Mouse (Mus musculus): Measurements from ENCODE around the gene Slc25a13. TPM values are rescaled to one million over a fixed set of nuclear protein-coding genes. Genes with fewer than 3 reads are reported as not detected.

Gene Slc25a13
- polyA plus RNA-seq, 1 experiment from 2014 or later = 55.2 TPM

DNA sequence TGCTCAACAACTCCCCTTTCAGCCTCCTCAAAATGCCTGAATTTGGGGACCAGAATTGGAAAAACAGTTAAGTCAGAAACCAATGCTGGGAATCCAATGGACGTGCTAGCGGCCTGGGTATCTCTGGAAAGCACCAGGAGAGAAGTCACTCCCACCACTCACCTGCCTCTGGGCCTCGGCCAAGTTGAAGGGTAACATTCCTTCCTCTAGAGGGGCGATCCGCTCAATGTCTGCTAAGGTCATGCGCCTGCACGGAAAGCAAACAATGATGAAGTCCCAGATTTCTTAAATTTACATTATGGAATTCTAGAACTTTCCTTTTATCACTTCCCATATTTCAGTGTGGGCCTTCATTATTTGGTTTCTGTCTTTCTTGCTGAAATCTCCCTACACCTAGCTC, 103.2 kb downstream of the Slc25a13 start:
- Histone ChIP-seq H3K4me3 (replicated peaks; ENCODE audit: low read depth, low read length) (no peak overlapping the region), H3K4me2 (ENCODE audit: low read length) (no peak overlapping the region), H3K36me3 (ENCODE audit: insufficient read depth, low read length) (0 out of 2 replicates have a peak, but pooled peaks cover 3% of the 10 kb centered on the region), H3K9me3 (replicated peaks; ENCODE audit: low read length) (no peaks in the 10 kb centered on the region), H3K9ac (ENCODE audit: low read depth, low read length) (no peak overlapping the region), H3K27ac (no peak overlapping the region), H3K27me3 (ENCODE audit: insufficient read depth, low read length) (no peaks in the 10 kb centered on the region), H3K4me1 (replicated peaks; ENCODE audit: insufficient read depth, low read length) (no peaks in the 10 kb centered on the region)
- TF ChIP-seq CTCF (IDR thresholded peaks at IDR 0.05; ENCODE audit: low read depth) = 0 out of 2 replicates have a peak, but pooled peaks have one; percentile 16
- 91% methylated on average over 7 of the region's 7 CpGs for WGBS
- ATAC-seq (replicated peaks; ENCODE audit: low FRiP score, low read depth) (no peak), DNase-seq (ENCODE audit: low spot score) (no peak)

- Histone ChIP-seq H3K27me3 (ENCODE audit: insufficient read depth, low read length) (no peaks in the 10 kb centered on the region), H3K4me1 (replicated peaks; ENCODE audit: insufficient read depth, low read length) (no peaks in the 10 kb centered on the region), H3K9me3 (replicated peaks; ENCODE audit: low read length) (no peaks in the 10 kb centered on the region), H3K4me2 (ENCODE audit: low read length) (no peak overlapping the region), H3K4me3 (replicated peaks; ENCODE audit: low read depth, low read length) (no peak overlapping the region), H3K9ac (ENCODE audit: low read depth, low read length) (no peak overlapping the region), H3K27ac (no peak overlapping the region), H3K36me3 (ENCODE audit: insufficient read depth, low read length) (0 out of 2 replicates have a peak, but pooled peaks cover 3% of the 10 kb centered on the region)
- TF ChIP-seq CTCF (IDR thresholded peaks at IDR 0.05; ENCODE audit: low read depth) = no peak
- DNase-seq (ENCODE audit: low spot score) (no peak), ATAC-seq (replicated peaks; ENCODE audit: low FRiP score, low read depth) (no peak)
- 66% methylated on average over 10 of the region's 10 CpGs for WGBS
These were observed 104.0 kb downstream of the Slc25a13 start for GRCm38 (mm10) chr6:6112767-6113528.

GRCm38 (mm10) chr6:6107419-6107966, 109.5 kb downstream of the Slc25a13 start:
- H3K9me3 ChIP-seq (replicated peaks; ENCODE audit: low read length) = no peaks in the 10 kb centered on the region
- 39% methylated on average over 5 of the region's 5 CpGs for WGBS
- no peaks in the 10 kb centered on the region for H3K36me3 ChIP-seq (ENCODE audit: insufficient read depth, low read length)
- H3K4me1 ChIP-seq (replicated peaks; ENCODE audit: insufficient read depth, low read length) = no peaks in the 10 kb centered on the region
- no peak overlapping the region for H3K27ac ChIP-seq
- no peak for ATAC-seq (replicated peaks; ENCODE audit: low FRiP score, low read depth)
- H3K9ac ChIP-seq (ENCODE audit: low read depth, low read length) = no peak overlapping the region
- H3K27me3 ChIP-seq (ENCODE audit: insufficient read depth, low read length) = no peaks in the 10 kb centered on the region
- DNase-seq (ENCODE audit: low spot score) = no peak
- peak; percentile 40; the same call in 1 of the 2 replicates for TF ChIP-seq CTCF (IDR thresholded peaks at IDR 0.05; ENCODE audit: low read depth)
- no peak overlapping the region for H3K4me3 ChIP-seq (replicated peaks; ENCODE audit: low read depth, low read length)
- H3K4me2 ChIP-seq (ENCODE audit: low read length) = no peak overlapping the region

GRCm38 (mm10) chr6:6105586-6105985, 111.4 kb downstream of the Slc25a13 start:
- Histone ChIP-seq H3K27me3 (ENCODE audit: insufficient read depth, low read length) (no peaks in the 10 kb centered on the region), H3K9me3 (replicated peaks; ENCODE audit: low read length) (no peaks in the 10 kb centered on the region), H3K4me3 (replicated peaks; ENCODE audit: low read depth, low read length) (no peak overlapping the region), H3K4me1 (replicated peaks; ENCODE audit: insufficient read depth, low read length) (no peaks in the 10 kb centered on the region), H3K27ac (no peak overlapping the region), H3K4me2 (ENCODE audit: low read length) (no peak overlapping the region), H3K9ac (ENCODE audit: low read depth, low read length) (no peak overlapping the region), H3K36me3 (ENCODE audit: insufficient read depth, low read length) (no peaks in the 10 kb centered on the region)
- WGBS = 92% methylated on average over 9 of the region's 9 CpGs
- DNase-seq (ENCODE audit: low spot score) = no peak
- no peak for TF ChIP-seq CTCF (IDR thresholded peaks at IDR 0.05; ENCODE audit: low read depth)
- ATAC-seq (replicated peaks; ENCODE audit: low FRiP score, low read depth) = no peak

DNA sequence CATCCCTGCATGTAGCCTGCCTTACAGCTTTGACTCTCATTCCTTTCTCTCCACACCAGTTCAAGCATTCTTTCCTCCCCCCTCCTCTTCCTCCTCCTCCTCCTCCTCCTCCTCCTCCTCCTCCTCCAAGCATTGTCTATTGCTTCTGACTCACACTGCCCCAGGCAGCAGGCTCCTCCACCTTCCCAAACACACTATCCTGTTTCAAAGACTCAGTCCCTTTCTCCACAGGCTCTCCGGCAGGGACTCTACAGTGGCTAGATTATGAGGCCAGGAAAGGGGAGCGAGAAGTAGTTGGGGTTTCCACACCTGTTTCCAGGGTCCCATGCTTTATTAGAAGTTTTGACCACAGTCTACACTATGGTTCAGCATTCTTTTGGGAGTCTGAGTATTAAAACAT, 113.5 kb downstream of the Slc25a13 start:
- H3K27ac ChIP-seq = no peak overlapping the region
- no peaks in the 10 kb centered on the region for H3K27me3 ChIP-seq (ENCODE audit: insufficient read depth, low read length)
- no peak for ATAC-seq (replicated peaks; ENCODE audit: low FRiP score, low read depth)
- no peak overlapping the region for H3K9ac ChIP-seq (ENCODE audit: low read depth, low read length)
- WGBS = 64% methylated on average over 2 of the region's 2 CpGs
- DNase-seq (ENCODE audit: low spot score) = no peak
- no peak overlapping the region for H3K4me2 ChIP-seq (ENCODE audit: low read length)
- no peaks in the 10 kb centered on the region for H3K4me1 ChIP-seq (replicated peaks; ENCODE audit: insufficient read depth, low read length)
- TF ChIP-seq CTCF (IDR thresholded peaks at IDR 0.05; ENCODE audit: low read depth) = no peak
- no peak overlapping the region for H3K4me3 ChIP-seq (replicated peaks; ENCODE audit: low read depth, low read length)
- H3K36me3 ChIP-seq (ENCODE audit: insufficient read depth, low read length) = no peaks in the 10 kb centered on the region
- H3K9me3 ChIP-seq (replicated peaks; ENCODE audit: low read length) = no peaks in the 10 kb centered on the region

- TF ChIP-seq CTCF (IDR thresholded peaks at IDR 0.05; ENCODE audit: low read depth) = no peak
- no peak overlapping the region for H3K27ac ChIP-seq
These were observed 115.4 kb downstream of the Slc25a13 start for GRCm38 (mm10) chr6:6101605-6102004.

More at GRCm38 (mm10) chr6:6101605-6102004, 115.4 kb downstream of the Slc25a13 start:
- Histone ChIP-seq H3K27me3 (ENCODE audit: insufficient read depth, low read length) (no peaks in the 10 kb centered on the region), H3K9me3 (replicated peaks; ENCODE audit: low read length) (no peaks in the 10 kb centered on the region), H3K4me2 (ENCODE audit: low read length) (no peak overlapping the region), H3K4me1 (replicated peaks; ENCODE audit: insufficient read depth, low read length) (no peaks in the 10 kb centered on the region), H3K36me3 (ENCODE audit: insufficient read depth, low read length) (no peaks in the 10 kb centered on the region), H3K9ac (ENCODE audit: low read depth, low read length) (no peak overlapping the region), H3K4me3 (replicated peaks; ENCODE audit: low read depth, low read length) (no peak overlapping the region)
- ATAC-seq (replicated peaks; ENCODE audit: low FRiP score, low read depth) (no peak), DNase-seq (ENCODE audit: low spot score) (no peak)
- WGBS = 74% methylated on average over 4 of the region's 4 CpGs
